Mouse (Mus musculus) heart, adult 2 months (tissue): ENCODE results near the gene Usb1. TPM values are rescaled to one million over a fixed set of nuclear protein-coding genes. Genes with fewer than 3 reads are reported as not detected.

Experiments used
- DNase-seq, 2 experiments: peaks; one replicate each; pipeline ENCODE4 v3.0.0; 2021
- H3K27ac ChIP-seq: fragments of 200-600 bp; 2 replicates; pipeline ENCODE4 v1.8.1; 2022
- H3K27me3 ChIP-seq: fragments of 200-500 bp; 2 replicates; pipeline ENCODE4 v1.6.1; 2012; ENCODE audit warnings: mild to moderate bottlenecking, low read length, inconsistent platforms, mixed read lengths; ENCODE audit not compliant: control insufficient read depth, insufficient read depth
- H3K36me3 ChIP-seq: fragments of 200-500 bp; 2 replicates; pipeline ENCODE4 v1.6.1; 2012; ENCODE audit warnings: low read length, inconsistent platforms; ENCODE audit not compliant: control insufficient read depth, insufficient read depth
- H3K4me1 ChIP-seq: fragments of 200-500 bp; 2 replicates; pipeline ENCODE4 v1.6.1; 2011; ENCODE audit warnings: low read length; ENCODE audit not compliant: control insufficient read depth, insufficient read depth
- H3K4me3 ChIP-seq: fragments of 200-600 bp; 2 replicates; pipeline ENCODE4 v1.8.1; 2022
- H3K79me2 ChIP-seq: fragments of 200-500 bp; replicated peaks from 2 replicates; pipeline ENCODE4 v1.6.1; 2012; ENCODE audit warnings: mild to moderate bottlenecking, inconsistent platforms, low read length, moderate library complexity, mixed read lengths; ENCODE audit not compliant: control insufficient read depth, insufficient read depth
- H3K9ac ChIP-seq: fragments of 200-500 bp; 2 replicates; pipeline ENCODE4 v1.6.1; 2012; ENCODE audit warnings: low read depth, mild to moderate bottlenecking, control low read depth, inconsistent platforms, low read length, mixed read lengths
- CTCF ChIP-seq: fragments of 200-600 bp; IDR thresholded peaks from 2 replicates; pipeline ENCODE4 v1.8.1; 2022; ENCODE audit warnings: antibody characterized with exemption, mild to moderate bottlenecking, moderate library complexity
- EP300 ChIP-seq: fragments of 200-500 bp; IDR thresholded peaks from 2 replicates; pipeline ENCODE4 v1.6.1; 2011; ENCODE audit warnings: low read depth, low read length, control low read depth; ENCODE audit not compliant: insufficient read depth
- POLR2A ChIP-seq: fragments of 200-500 bp; IDR thresholded peaks from 2 replicates; pipeline ENCODE4 v1.6.1; 2011; ENCODE audit warnings: mild to moderate bottlenecking, low read depth, low read length, control low read depth; ENCODE audit not compliant: insufficient read depth
- WGBS: fragments of 180-500 bp; shearing (Covaris S2); methylation state at CpG from one replicate; pipeline ENCODE4 v1.1.7; 2018; 5-methylcytosine and 5-hydroxymethylcytosine counted together
- intact Hi-C: fragments of 180-260 bp; cut with DNase I; formaldehyde crosslinking; loops from one replicate; pipeline ENCODE4 v1.15.1; 2025
- polyA plus RNA-seq: library from polyadenylated mRNA; depleted of rRNA; stranded (reverse); fragments of >200 nt; gene quantifications from 2 replicates; pipeline ENCODE4 v1.2.3, GENCODE M21; 2012; rRNA removed
- total RNA-seq, 2 experiments: library from RNA; stranded (reverse); gene quantifications; 2 replicates each; pipeline ENCODE4 v1.2.3; 2021

Usb1 gene
- total and polyA plus RNA-seq, 3 experiments: 12.2 to 23.9 (median 15.2) TPM

DNA sequence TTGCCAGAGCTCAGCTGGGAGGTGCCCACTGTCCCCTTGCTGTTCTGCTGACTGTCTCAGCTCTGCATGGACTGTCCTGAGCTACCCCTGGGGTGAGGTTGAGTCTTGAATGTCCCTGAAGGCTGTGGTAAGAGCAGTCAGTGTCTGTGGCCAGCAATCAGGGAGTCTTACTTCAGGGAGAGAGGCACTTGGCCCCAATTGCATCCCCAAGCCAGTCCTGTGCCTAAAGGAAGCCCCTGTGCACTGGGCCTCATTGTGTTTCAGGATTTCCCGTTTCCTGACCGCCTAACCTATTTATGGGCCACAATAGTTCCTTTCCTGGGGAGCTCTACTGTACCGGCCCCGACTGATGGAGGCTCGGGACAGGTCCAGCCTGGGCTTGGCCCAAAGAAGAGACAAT is 60.5 kb downstream of the Usb1 start:
- WGBS: 39% methylated on average over 5 of the region's 5 CpGs
- peak; percentile 53 to 76 for DNase-seq

DNA sequence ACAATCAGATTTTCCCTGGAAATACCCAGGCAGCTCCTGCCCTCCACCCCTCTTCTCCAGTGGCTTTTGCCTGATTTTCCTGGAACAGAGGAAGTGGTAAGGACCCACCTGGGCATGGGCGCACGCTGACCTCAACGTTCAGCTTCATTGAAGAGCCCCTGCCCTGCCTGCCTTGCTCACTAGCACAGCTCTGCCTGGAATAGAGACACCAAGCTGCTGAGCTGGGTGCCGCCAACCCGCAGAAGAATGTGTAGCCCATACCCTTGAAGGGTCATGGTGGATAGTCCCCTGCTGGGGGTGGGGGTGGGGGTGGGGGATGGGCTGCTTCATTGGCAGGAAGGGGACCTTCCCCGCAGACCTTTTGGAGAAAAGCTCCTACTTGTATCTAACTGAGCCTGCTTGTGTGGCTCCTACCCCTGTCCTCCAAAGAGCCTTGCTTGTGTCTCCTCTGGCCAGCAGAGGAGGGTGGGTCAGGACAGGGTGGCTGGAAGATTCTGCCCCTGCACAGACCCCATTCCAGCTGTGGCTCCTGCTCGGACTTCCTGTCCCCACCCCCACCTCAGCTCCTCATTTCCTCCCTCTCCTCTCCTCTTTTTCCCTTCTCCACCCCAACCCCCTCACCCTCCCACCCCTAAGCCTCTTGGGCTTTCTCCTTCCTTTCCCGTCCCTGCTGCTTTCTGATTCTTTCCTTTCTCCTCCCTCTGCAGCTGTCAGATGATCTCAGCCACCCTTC is 63.3 kb downstream of the Usb1 start:
- no peaks in the 10 kb centered on the region for H3K27me3 ChIP-seq
- TF ChIP-seq EP300 (no peak), CTCF (no peak)
- H3K79me2 ChIP-seq: no peaks in the 10 kb centered on the region
- peaks cover 23% of the 10 kb centered on the region for H3K4me1 ChIP-seq
- H3K9ac ChIP-seq: no peak overlapping the region
- WGBS: 21% methylated on average over 8 of the region's 8 CpGs
- no peaks in the 10 kb centered on the region for H3K36me3 ChIP-seq
- H3K4me3 ChIP-seq: no peak overlapping the region
- peak overlapping the region; percentile 54 for H3K27ac ChIP-seq
- DNase-seq: no peak
- intact Hi-C loops: no loop called here

More for the DNA sequence above, 60.5 kb downstream of the Usb1 start:
- no peaks in the 10 kb centered on the region for H3K27me3 ChIP-seq
- H3K79me2 ChIP-seq: no peaks in the 10 kb centered on the region
- peaks cover 26% of the 10 kb centered on the region for H3K4me1 ChIP-seq
- no peaks in the 10 kb centered on the region for H3K36me3 ChIP-seq
- no peak overlapping the region for H3K4me3 ChIP-seq
- H3K27ac ChIP-seq: peak overlapping the region; percentile 90
- no peak overlapping the region for H3K9ac ChIP-seq
- intact Hi-C loops: loop anchor here (1.0 to 5.0 kb wide), 3 partner anchors 11 to 40 kb away; partner anchors contain the start of gene Mmp15
- no peak for TF ChIP-seq CTCF
- TF ChIP-seq EP300: peak; percentile 94
- 0 out of 2 replicates have a peak, but pooled peaks have one; percentile 23 for TF ChIP-seq POLR2A

DNA sequence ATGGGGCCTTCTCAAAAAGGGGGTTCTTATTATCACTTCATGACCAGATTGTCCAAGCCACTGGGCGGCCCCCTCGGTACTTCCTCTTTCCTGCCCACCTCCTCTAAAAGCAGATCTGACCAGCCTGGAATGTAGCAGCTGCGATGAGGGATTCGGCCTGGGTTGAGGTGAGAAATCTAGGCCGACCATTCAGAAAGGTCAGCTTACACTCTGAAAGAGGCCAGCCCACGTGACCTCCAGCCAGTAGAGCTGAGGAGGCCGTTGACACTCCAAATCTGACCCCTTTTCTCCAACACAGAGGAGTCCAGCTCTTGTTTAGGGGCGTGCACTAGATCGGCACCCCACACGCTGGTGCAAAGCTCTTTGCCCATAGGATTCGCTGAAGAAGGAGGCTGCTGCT is 64.7 kb downstream of the Usb1 start:
- no peak for DNase-seq
- Histone ChIP-seq H3K36me3 (no peaks in the 10 kb centered on the region), H3K9ac (no peak overlapping the region), H3K27ac (peak overlapping the region; percentile 54), H3K4me1 (peaks cover 20% of the 10 kb centered on the region), H3K27me3 (no peaks in the 10 kb centered on the region), H3K4me3 (no peak overlapping the region), H3K79me2 (no peaks in the 10 kb centered on the region)
- TF ChIP-seq POLR2A: no peak
- TF ChIP-seq EP300: no peak
- no peak for TF ChIP-seq CTCF
- intact Hi-C loops: no loop called here
- WGBS: 49% methylated on average over 11 of the region's 11 CpGs

Other genes with a start within 250 kb of the Usb1 start
- 10 to 100 TPM; 76.2 to 93.4 TPM for gene Kifc3, start 129.5 kb upstream of the Usb1 start, total RNA-seq
- gene Kifc3, start 129.5 kb upstream of the Usb1 start, polyA plus RNA-seq: 58.7 and 64.9 TPM in 2 replicates
- gene Cngb1, start 25.7 kb upstream of the Usb1 start, total RNA-seq: under 1 TPM; 0.61 to 0.63 TPM
- gene Cngb1, start 25.7 kb upstream of the Usb1 start, polyA plus RNA-seq: 1.00 and 1.2 TPM in 2 replicates
- gene Tepp, start 21.7 kb upstream of the Usb1 start, total RNA-seq: not detected
- gene Tepp, start 21.7 kb upstream of the Usb1 start, polyA plus RNA-seq: 0.44 and 0.59 TPM in 2 replicates
- gene Zfp319, start 334 bp upstream of the Usb1 start, total RNA-seq: 1 to 10 TPM; 7.6 to 8.1 TPM
- gene Zfp319, start 334 bp upstream of the Usb1 start, polyA plus RNA-seq: 5.5 and 7.3 TPM in 2 replicates
- 10 to 100 TPM; 53.4 to 67.5 TPM for gene Mmp15, start 20.0 kb downstream of the Usb1 start, total RNA-seq
- gene Mmp15, start 20.0 kb downstream of the Usb1 start, polyA plus RNA-seq: 56.7 and 58.4 TPM in 2 replicates
- gene Cfap20, start 102.6 kb downstream of the Usb1 start, total RNA-seq: 10 to 100 TPM; 21.8 to 24.2 TPM
- 27.4 and 35.2 TPM in 2 replicates for gene Cfap20, start 102.6 kb downstream of the Usb1 start, polyA plus RNA-seq
- gene Csnk2a2, start 157.8 kb downstream of the Usb1 start, total RNA-seq: 10 to 100 TPM; 28.6 to 31.0 TPM
- 11.0 and 20.6 TPM in 2 replicates for gene Csnk2a2, start 157.8 kb downstream of the Usb1 start, polyA plus RNA-seq
- not detected for gene Ccdc113, start 201.8 kb downstream of the Usb1 start, total RNA-seq
- 0.14 TPM in 1 of 2 replicates, not detected in the other for gene Ccdc113, start 201.8 kb downstream of the Usb1 start, polyA plus RNA-seq
- not detected for gene Prss54, start 244.1 kb downstream of the Usb1 start, total RNA-seq
- gene Prss54, start 244.1 kb downstream of the Usb1 start, polyA plus RNA-seq: not detected in 2 replicates